Mouse (Mus musculus) embryo, embryonic 10.5 days (tissue): ENCODE measurements around the gene Utp20.
"Not testable (repeated sequence)": the region's sequence is repeated elsewhere in the genome, so short reads cannot be mapped to it uniquely, and the experiment has no call there.

Experiments
- DNase-seq: peaks from one replicate; pipeline ENCODE4 v3.0.0-alpha.2; 2015; ENCODE audit warnings: low spot score

The Utp20 gene

DNA sequence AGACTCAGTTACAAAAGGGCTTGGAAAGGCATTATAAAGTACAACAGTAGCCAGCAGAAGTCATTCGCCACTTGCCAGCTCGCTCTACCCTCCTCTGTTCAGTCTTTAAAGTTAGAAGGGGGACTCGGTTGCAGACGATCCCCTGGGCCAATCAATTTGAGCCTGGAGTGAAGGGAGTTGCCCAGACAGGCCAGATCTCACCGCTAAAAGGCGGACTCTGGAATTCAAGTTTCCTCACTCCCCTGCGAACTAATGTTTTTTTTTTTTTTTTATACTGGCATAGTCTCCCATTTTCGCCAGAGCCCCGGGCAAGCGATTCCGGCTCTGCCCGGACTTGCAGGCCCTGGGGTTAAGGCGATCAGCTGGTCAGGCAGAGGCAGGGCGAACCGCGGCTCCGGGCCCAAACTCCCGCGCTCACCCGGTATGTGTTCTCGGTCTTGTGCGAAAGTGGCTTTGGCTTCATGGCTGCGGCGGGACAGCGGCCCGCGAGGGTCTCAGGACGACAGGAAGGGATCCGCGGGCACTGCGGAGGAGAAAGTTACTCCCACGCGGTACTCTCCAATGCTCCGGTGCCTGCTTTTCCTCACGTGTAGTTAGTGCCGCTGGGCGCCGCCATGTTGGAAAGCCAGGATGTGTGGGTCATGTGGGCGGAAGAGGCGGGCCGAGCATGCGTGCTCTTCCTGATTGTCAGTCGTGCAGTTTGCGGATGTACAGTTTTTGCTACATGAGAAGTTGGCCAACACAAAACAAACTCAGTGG is at the start of gene Utp20:
Gene Utp20 (minus strand): TSS at position 617 of the 759 bp plus-strand sequence.
- DNase-seq, result peak; percentile 93

DNA sequence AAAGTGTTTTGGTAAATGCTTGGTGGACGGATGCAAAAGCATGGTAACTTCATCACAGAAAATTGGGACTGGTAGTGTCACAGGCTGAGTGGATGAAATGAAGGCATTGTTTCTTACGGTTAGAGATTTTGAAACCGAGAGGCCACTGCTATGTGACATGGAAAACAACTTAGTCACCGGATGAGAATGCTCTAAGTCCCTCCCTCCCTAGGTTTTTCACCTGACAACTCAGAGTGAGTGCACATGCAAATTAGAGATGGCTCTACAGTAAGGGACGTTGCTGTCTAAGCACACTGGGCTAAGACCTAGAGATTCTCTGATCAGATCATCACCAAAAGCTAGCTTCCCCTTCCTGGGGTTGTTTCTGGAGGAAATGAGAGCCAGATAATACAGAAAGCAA is 48.3 kb upstream of the Utp20 start:
- DNase-seq, result no peak

- no peak for DNase-seq
These were observed 39.4 kb upstream of the Utp20 start for GRCm38 (mm10) chr10:88866017-88866416.

DNA sequence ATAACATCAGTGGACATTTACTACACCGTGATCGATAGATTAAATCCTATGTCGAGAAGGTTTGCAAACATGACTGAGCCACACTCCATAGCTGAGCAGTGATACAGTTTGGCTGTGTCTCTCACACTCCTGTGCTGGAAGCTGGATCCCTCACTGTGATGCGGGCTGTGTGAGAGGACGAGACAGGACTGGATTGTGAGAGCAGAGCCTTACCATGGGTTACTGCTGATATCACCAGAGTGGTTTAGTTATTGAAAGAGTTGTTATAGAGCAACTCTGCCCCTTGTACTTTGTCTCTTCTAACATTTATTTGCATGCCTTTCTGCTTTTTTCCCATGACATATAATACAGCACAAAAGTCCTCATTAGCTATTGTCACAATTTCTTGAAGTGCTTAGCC is 35.7 kb upstream of the Utp20 start:
- DNase-seq, result no peak

- DNase-seq, result no peak
These were observed 34.8 kb upstream of the Utp20 start for GRCm38 (mm10) chr10:88861416-88861815.

DNA sequence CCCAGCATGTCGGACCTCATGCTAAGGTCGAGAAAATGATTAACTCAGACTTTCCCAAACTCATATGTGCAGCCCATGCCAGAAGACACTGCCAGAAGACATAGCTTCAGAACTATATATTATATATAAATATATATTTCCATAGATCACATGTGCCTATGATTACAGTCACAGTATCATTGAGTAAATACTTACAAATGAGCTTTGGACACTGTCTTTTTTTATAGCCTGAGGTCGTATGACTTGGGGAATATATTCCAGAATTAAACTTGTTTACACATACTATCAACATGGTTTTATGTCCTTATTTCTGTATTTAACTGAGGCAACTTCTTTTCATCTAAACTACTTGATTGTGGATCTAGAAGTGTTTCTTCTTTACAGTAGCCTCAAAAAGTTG is 34.3 kb upstream of the Utp20 start:
- no peak for DNase-seq

- DNase-seq, result no peak
These were observed 26.7 kb upstream of the Utp20 start for GRCm38 (mm10) chr10:88853326-88853725.

- no peak for DNase-seq
These were observed 23.4 kb upstream of the Utp20 start for GRCm38 (mm10) chr10:88849976-88850375.

DNA sequence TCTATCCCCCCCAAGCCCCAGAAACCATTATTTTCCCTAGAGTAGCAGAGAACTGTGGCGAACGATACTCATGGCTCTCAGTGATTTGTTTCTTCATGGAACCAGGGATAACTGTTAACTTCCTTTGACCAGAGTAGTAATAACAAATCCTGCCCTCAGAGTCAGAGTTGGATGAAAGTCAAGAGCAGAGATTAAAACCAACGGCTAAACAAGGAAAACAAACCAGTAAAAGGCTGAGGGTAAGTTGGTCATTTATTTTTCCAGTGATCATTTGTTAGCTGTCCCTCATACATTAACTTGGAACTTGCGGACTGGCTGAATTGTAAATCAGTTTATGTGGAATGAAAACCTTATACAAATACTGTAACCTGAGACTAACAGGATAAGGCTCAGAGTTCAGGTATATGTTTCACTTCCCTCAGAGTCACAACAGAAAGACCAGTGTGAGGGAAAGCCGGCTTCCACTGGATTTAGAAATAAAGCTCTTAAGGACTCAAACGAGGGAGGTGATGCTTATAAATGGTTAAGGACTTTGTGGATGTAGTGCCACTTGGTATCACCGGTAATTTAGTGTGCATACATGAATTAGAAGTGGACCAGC is 22.4 kb upstream of the Utp20 start:
- DNase-seq, result no peak

DNA sequence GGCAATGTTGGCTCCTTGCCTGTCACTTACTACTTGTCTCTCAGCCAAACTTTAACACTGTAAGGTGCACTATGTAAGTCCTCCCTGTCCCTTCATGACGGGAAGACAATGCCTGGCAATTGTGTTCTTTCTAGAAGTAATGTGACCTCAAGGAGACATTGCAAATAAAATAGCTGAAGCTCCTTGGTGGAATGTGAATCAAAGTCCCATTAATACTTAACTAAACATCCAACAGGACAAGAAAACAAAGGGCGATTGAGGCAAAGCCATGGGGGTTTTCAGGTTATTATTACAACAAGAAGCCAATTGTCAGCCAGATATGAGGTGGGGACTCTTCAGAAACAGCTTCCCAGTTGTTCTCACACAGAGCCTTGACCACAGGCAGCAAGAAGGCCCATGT is 7.6 kb upstream of the Utp20 start:
- no peak for DNase-seq

- no peak for DNase-seq
These were observed 1.8 kb upstream of the Utp20 start for GRCm38 (mm10) chr10:88828361-88828760.

DNA sequence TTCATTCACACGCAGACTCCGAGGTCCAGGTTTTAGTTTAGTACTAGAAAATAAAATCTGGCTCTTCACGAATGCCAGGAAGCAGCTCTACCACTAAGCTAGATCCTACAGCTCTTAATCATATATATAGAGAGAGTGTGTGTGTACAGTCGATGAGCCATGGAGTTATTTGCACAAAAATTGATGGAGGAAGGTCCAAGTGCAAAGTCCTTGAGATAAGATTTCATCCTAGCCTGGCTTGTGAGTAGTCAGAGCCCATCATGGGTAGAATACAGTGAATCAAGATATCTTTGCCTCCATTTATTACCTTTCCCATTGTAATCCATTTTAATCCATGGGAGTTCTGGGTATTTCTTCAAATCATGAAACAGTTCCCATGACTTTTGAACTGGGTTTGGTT is 992 bp upstream of the Utp20 start:
- no peak for DNase-seq

DNA sequence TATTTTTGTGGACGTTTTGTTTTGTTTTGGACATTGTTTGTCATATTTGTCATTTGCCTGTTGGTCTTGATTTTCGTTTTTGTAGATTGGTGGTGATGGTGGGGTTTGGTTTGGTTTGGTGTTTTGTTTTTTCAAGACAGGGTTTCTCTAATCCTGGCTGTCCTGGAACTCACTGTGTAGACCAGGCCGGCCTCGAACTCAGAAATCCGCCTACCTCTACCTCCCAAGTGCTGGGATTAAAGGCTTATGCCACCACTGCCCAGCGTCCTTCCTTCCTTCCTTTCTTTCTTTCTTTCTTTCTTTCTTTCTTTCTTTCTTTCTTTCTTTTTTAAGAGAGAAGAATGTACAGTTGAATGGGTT is 323 bp upstream of the Utp20 start:
- not testable (repeated sequence) for DNase-seq

GRCm38 (mm10) chr10:88817335-88817734 is 9.3 kb downstream of the Utp20 start:
- no peak for DNase-seq

- no peak for DNase-seq
These were observed 11.3 kb downstream of the Utp20 start for GRCm38 (mm10) chr10:88815256-88815655.

DNA sequence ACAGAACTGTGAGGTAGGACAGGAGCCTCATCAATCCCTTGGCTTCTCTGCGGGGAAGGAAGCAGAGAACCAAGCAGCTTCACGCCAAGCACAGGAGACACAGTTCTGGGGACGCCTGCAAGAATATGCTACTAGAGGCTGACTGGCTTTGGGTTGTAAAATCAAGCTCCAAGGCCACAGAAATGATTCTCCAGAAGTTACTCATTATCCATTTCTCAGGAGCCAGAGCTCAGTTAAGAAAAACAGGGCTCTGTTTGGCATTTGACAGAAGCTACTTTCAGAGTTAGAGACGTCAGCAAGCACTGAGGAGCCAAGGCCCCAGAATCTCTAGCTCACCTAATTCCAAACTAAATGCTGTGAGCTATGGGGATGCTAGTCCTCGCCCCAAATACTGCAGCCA is 14.9 kb downstream of the Utp20 start:
- no peak for DNase-seq

GRCm38 (mm10) chr10:88802236-88802635 is 24.4 kb downstream of the Utp20 start:
- DNase-seq, result no peak

DNA sequence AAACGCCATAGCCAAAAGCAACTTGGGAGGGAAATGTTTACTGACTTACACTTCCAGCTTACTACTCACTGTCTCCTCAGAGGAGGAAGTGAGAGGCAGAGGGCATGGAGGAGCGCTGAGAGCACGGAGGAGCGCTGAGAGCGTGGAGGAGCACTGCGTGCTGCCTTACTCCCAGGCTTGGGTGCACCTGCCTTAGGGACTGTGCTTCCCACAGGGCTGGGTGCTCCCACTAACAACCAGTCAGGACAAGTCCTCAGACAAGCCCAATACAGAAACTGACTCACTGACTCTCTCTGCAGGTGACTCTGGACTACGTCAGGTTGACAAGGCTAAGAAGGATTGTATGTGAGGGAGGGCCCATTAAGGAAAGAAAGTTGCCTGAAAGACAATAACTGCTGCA is 27.2 kb downstream of the Utp20 start:
- no peak for DNase-seq

- no peak for DNase-seq
These were observed 29.2 kb downstream of the Utp20 start for GRCm38 (mm10) chr10:88797452-88797851.

GRCm38 (mm10) chr10:88796939-88797338 is 29.7 kb downstream of the Utp20 start:
- DNase-seq, result no peak

DNA sequence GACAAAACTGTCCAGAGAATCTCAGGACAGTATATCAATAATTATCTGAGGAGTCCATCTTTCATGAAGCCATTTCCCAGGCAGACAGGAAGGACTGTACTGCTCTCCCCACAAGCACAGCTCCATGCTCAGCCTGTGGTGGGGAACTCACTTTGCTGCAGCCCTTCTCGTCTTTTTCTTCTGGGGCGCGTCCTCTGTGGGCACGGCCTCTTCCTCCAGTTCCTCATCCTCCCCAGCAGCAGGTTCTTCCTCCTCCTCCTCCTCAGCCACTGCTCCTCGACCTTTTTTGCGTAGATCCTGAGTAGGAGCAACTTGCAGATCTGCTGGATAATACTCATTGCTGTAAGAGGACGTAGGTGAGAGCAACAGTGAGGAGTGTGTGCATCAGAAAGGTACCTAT is 31.4 kb downstream of the Utp20 start:
- no peak for DNase-seq

DNA sequence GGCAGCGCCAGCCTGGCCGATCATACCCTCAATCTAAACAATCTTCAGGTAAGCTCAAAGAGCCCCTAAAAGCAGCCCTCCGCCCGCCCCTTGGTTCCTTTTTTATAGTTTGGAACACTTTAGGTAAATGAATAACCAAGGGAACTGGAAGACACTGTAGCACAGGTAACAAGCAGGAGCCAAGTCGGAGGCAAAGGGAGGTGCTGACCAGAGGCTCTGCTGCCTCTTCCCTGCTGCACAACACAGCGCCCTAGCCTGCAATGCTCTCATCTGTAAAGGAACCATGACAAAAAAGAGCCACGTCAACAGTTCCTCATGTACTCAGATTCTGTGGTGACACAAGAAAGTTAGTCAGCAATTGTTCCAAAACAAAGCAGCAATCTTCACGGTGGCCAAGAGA is 32.0 kb downstream of the Utp20 start:
- DNase-seq, result no peak

DNA sequence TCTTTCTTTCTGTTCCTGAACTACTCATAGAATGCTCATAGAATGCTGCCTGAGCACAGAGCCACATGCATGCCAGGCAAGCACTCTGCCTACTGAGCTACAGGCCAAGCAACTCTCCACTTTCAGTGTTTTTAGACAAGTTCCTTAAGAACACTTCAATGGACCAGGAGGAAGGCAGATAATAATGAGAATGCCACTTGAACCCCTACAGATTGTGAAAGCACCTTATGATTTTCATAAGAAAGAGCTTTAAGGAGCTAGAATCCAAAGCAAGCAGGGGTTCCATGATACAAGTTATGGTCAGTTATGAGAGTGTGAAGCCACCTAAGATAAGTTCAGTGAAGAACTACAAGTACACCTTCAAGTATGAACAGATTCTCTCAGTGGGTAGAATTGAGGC is 32.9 kb downstream of the Utp20 start:
- no peak for DNase-seq

GRCm38 (mm10) chr10:88784513-88784931 is 42.1 kb downstream of the Utp20 start:
- no peak for DNase-seq
